Mouse (Mus musculus) midbrain, embryonic 12.5 days (tissue): ENCODE results near the gene Foxl1. TPM values are rescaled to one million over a fixed set of nuclear protein-coding genes. Genes with fewer than 3 reads are reported as not detected.

Source experiments
- ATAC-seq: fragments of 200-750 bp; cut with Nextera tagmentation; 2 replicates; pipeline ENCODE4 v1.8.0; 2017; ENCODE audit warnings: low read depth, moderate TSS enrichment, moderate library complexity; ENCODE audit not compliant: low FRiP score
- H3K27ac ChIP-seq: fragments of 300-500 bp; sonication (generic); replicated peaks from 2 replicates; pipeline ENCODE4 v1.5.1; 2016; ENCODE audit warnings: mild to moderate bottlenecking
- H3K27me3 ChIP-seq: fragments of 300-500 bp; sonication (generic); 2 replicates; pipeline ENCODE4 v1.6.1; 2016; ENCODE audit warnings: mild to moderate bottlenecking
- H3K36me3 ChIP-seq: fragments of 300-500 bp; sonication (generic); 2 replicates; pipeline ENCODE4 v1.6.1; 2016
- H3K4me1 ChIP-seq: fragments of 300-500 bp; sonication (generic); 2 replicates; pipeline ENCODE4 v1.6.1; 2016
- H3K4me2 ChIP-seq: fragments of 300-500 bp; sonication (generic); replicated peaks from 2 replicates; pipeline ENCODE4 v1.6.1; 2016; ENCODE audit warnings: mild to moderate bottlenecking, moderate library complexity
- H3K4me3 ChIP-seq: fragments of 300-500 bp; sonication (generic); 2 replicates; pipeline ENCODE4 v1.5.1; 2016; ENCODE audit warnings: mild to moderate bottlenecking
- H3K9ac ChIP-seq: fragments of 300-500 bp; sonication (generic); replicated peaks from 2 replicates; pipeline ENCODE4 v1.6.1; 2016; ENCODE audit warnings: mild to moderate bottlenecking, moderate library complexity
- H3K9me3 ChIP-seq: fragments of 300-500 bp; sonication (generic); 2 replicates; pipeline ENCODE4 v1.6.1; 2016; ENCODE audit warnings: mild to moderate bottlenecking
- WGBS: fragments of 180-500 bp; shearing (Covaris S2); methylation state at CpG from one replicate; pipeline ENCODE4 v1.1.7; 2016; 5-methylcytosine and 5-hydroxymethylcytosine counted together
- polyA plus RNA-seq: library from polyadenylated mRNA; unstranded; fragments of >200 nt; fragmentation: Nextera tagmentation; extraction: Ambion mirVana; gene quantifications from 2 replicates; pipeline ENCODE4 v1.2.1, GENCODE M21; 2016

The Foxl1 gene
- polyA plus RNA-seq, 1 experiment from 2014 or later, result 1.3 TPM

GRCm38 (mm10) chr8:121162413-121162812, 34.7 kb downstream of the Foxl1 start:
- H3K4me3 ChIP-seq, result no peak overlapping the region
- H3K4me2 ChIP-seq, result no peak overlapping the region
- H3K9ac ChIP-seq, result no peak overlapping the region
- WGBS, result 69% methylated on average over 4 of the region's 4 CpGs
- no peaks in the 10 kb centered on the region for H3K9me3 ChIP-seq
- H3K4me1 ChIP-seq, result no peaks in the 10 kb centered on the region
- H3K36me3 ChIP-seq, result no peaks in the 10 kb centered on the region
- H3K27me3 ChIP-seq, result no peaks in the 10 kb centered on the region
- ATAC-seq, result no peak
- H3K27ac ChIP-seq, result no peak overlapping the region

GRCm38 (mm10) chr8:121162906-121163695, 35.4 kb downstream of the Foxl1 start:
- H3K9ac ChIP-seq, result no peak overlapping the region
- H3K36me3 ChIP-seq, result no peaks in the 10 kb centered on the region
- no peaks in the 10 kb centered on the region for H3K4me1 ChIP-seq
- H3K27ac ChIP-seq, result no peak overlapping the region
- no peak overlapping the region for H3K4me3 ChIP-seq
- WGBS, result 78% methylated on average over 11 of the region's 11 CpGs
- H3K9me3 ChIP-seq, result no peaks in the 10 kb centered on the region
- H3K27me3 ChIP-seq, result no peaks in the 10 kb centered on the region
- no peak for ATAC-seq
- H3K4me2 ChIP-seq, result no peak overlapping the region

- 62% methylated on average over 8 of the region's 8 CpGs for WGBS
- no peak for ATAC-seq
- H3K4me2 ChIP-seq, result no peak overlapping the region
- no peaks in the 10 kb centered on the region for H3K9me3 ChIP-seq
- no peak overlapping the region for H3K4me3 ChIP-seq
- H3K4me1 ChIP-seq, result no peaks in the 10 kb centered on the region
- H3K36me3 ChIP-seq, result no peaks in the 10 kb centered on the region
- no peaks in the 10 kb centered on the region for H3K27me3 ChIP-seq
- H3K27ac ChIP-seq, result no peak overlapping the region
- no peak overlapping the region for H3K9ac ChIP-seq
Measured at GRCm38 (mm10) chr8:121164017-121164469, 36.3 kb downstream of the Foxl1 start.

- 69% methylated on average over 5 of the region's 5 CpGs for WGBS
- no peak overlapping the region for H3K9ac ChIP-seq
- H3K4me1 ChIP-seq, result no peaks in the 10 kb centered on the region
Measured at GRCm38 (mm10) chr8:121168033-121168432, 40.3 kb downstream of the Foxl1 start.

GRCm38 (mm10) chr8:121170116-121170515, 42.4 kb downstream of the Foxl1 start:
- H3K4me2 ChIP-seq, result no peak overlapping the region
- no peak overlapping the region for H3K9ac ChIP-seq
- H3K27me3 ChIP-seq, result no peaks in the 10 kb centered on the region
- H3K4me3 ChIP-seq, result no peak overlapping the region
- no peak overlapping the region for H3K27ac ChIP-seq
- H3K9me3 ChIP-seq, result no peaks in the 10 kb centered on the region
- 57% methylated on average over 7 of the region's 7 CpGs for WGBS
- H3K36me3 ChIP-seq, result no peaks in the 10 kb centered on the region
- H3K4me1 ChIP-seq, result peaks cover 7% of the 10 kb centered on the region; the same call in 1 of the 2 replicates
- ATAC-seq, result no peak

More at GRCm38 (mm10) chr8:121168033-121168432, 40.3 kb downstream of the Foxl1 start:
- ATAC-seq, result no peak
- Histone ChIP-seq H3K4me3 (no peak overlapping the region), H3K9me3 (no peaks in the 10 kb centered on the region), H3K27ac (no peak overlapping the region), H3K4me2 (no peak overlapping the region), H3K27me3 (no peaks in the 10 kb centered on the region), H3K36me3 (no peaks in the 10 kb centered on the region)

GRCm38 (mm10) chr8:121170626-121171552, 43.1 kb downstream of the Foxl1 start:
- peaks cover 12% of the 10 kb centered on the region; the same call in 1 of the 2 replicates for H3K4me1 ChIP-seq
- WGBS, result 76% methylated on average over 27 of the region's 27 CpGs
- no peak overlapping the region for H3K4me3 ChIP-seq
- no peaks in the 10 kb centered on the region for H3K9me3 ChIP-seq
- H3K9ac ChIP-seq, result no peak overlapping the region
- no peak overlapping the region for H3K27ac ChIP-seq
- no peaks in the 10 kb centered on the region for H3K36me3 ChIP-seq
- H3K27me3 ChIP-seq, result no peaks in the 10 kb centered on the region
- ATAC-seq, result no peak
- no peak overlapping the region for H3K4me2 ChIP-seq

- Histone ChIP-seq H3K4me2 (no peak overlapping the region), H3K4me3 (no peak overlapping the region), H3K36me3 (no peaks in the 10 kb centered on the region), H3K4me1 (peaks cover 15% of the 10 kb centered on the region; the same call in 1 of the 2 replicates), H3K27ac (no peak overlapping the region), H3K9ac (no peak overlapping the region), H3K27me3 (0 out of 2 replicates have a peak, but pooled peaks cover 8% of the 10 kb centered on the region), H3K9me3 (no peaks in the 10 kb centered on the region)
- no peak for ATAC-seq
- WGBS, result 78% methylated on average over 8 of the region's 8 CpGs
Measured at GRCm38 (mm10) chr8:121172567-121172966, 44.8 kb downstream of the Foxl1 start.

- ATAC-seq, result no peak
- peaks cover 15% of the 10 kb centered on the region; the same call in 1 of the 2 replicates for H3K4me1 ChIP-seq
- H3K4me2 ChIP-seq, result no peak overlapping the region
Measured at GRCm38 (mm10) chr8:121174178-121174577, 46.4 kb downstream of the Foxl1 start.

GRCm38 (mm10) chr8:121174721-121175539, 47.2 kb downstream of the Foxl1 start:
- no peak overlapping the region for H3K9ac ChIP-seq
- no peak overlapping the region for H3K4me3 ChIP-seq
- no peak overlapping the region for H3K4me2 ChIP-seq
- H3K36me3 ChIP-seq, result no peaks in the 10 kb centered on the region
- no peak overlapping the region for H3K27ac ChIP-seq
- ATAC-seq, result no peak
- WGBS, result 65% methylated on average over 29 of the region's 30 CpGs
- H3K4me1 ChIP-seq, result peaks cover 15% of the 10 kb centered on the region; the same call in 1 of the 2 replicates
- no peaks in the 10 kb centered on the region for H3K9me3 ChIP-seq
- 0 out of 2 replicates have a peak, but pooled peaks cover 17% of the 10 kb centered on the region for H3K27me3 ChIP-seq

More at GRCm38 (mm10) chr8:121174178-121174577, 46.4 kb downstream of the Foxl1 start:
- Histone ChIP-seq H3K27me3 (0 out of 2 replicates have a peak, but pooled peaks cover 17% of the 10 kb centered on the region), H3K36me3 (no peaks in the 10 kb centered on the region), H3K9me3 (no peaks in the 10 kb centered on the region), H3K4me3 (no peak overlapping the region), H3K27ac (no peak overlapping the region), H3K9ac (no peak overlapping the region)
- WGBS, result 68% methylated on average over 10 of the region's 10 CpGs

- 66% methylated on average over 8 of the region's 8 CpGs for WGBS
- ATAC-seq, result no peak
- 0 out of 2 replicates have a peak, but pooled peaks cover 17% of the 10 kb centered on the region for H3K27me3 ChIP-seq
- peaks cover 19% of the 10 kb centered on the region for H3K4me1 ChIP-seq
- no peak overlapping the region for H3K4me3 ChIP-seq
- H3K9ac ChIP-seq, result no peak overlapping the region
- no peaks in the 10 kb centered on the region for H3K36me3 ChIP-seq
- no peak overlapping the region for H3K27ac ChIP-seq
- H3K4me2 ChIP-seq, result no peak overlapping the region
- H3K9me3 ChIP-seq, result no peaks in the 10 kb centered on the region
Measured at GRCm38 (mm10) chr8:121175540-121176090, 47.9 kb downstream of the Foxl1 start.

GRCm38 (mm10) chr8:121176291-121176690, 48.6 kb downstream of the Foxl1 start:
- Histone ChIP-seq H3K27ac (no peak overlapping the region), H3K4me1 (peaks cover 26% of the 10 kb centered on the region), H3K9me3 (no peaks in the 10 kb centered on the region), H3K36me3 (no peaks in the 10 kb centered on the region), H3K9ac (no peak overlapping the region), H3K27me3 (0 out of 2 replicates have a peak, but pooled peaks cover 17% of the 10 kb centered on the region), H3K4me2 (no peak overlapping the region), H3K4me3 (no peak overlapping the region)
- no peak for ATAC-seq
- 29% methylated on average over 3 of the region's 3 CpGs for whole genome bisulfite sequencing
